Mouse (Mus musculus) hindbrain, embryonic 14.5 days (tissue): ENCODE results near the gene Clec11a. TPM values are rescaled to one million over a fixed set of nuclear protein-coding genes. Genes with fewer than 3 reads are reported as not detected.
A peak's percentile ranks its signal among the peaks of the same experiment; 100 is the strongest.
"Not testable (repeated sequence)": the region's sequence is repeated elsewhere in the genome, so short reads cannot be mapped to it uniquely, and the experiment has no call there.

Source experiments
- ATAC-seq: fragments of 200-750 bp; cut with Nextera tagmentation; 2 replicates; pipeline ENCODE4 v1.8.0; 2017; ENCODE audit warnings: moderate number of reproducible peaks, mild to moderate bottlenecking, moderate TSS enrichment, moderate library complexity; ENCODE audit not compliant: low FRiP score
- DNase-seq: peaks from one replicate; pipeline ENCODE4 v3.0.0-alpha.2; 2015; ENCODE audit warnings: low spot score
- H3K27ac ChIP-seq: fragments of 300-500 bp; sonication (generic); 2 replicates; pipeline ENCODE4 v1.5.1; 2014; ENCODE audit warnings: mild to moderate bottlenecking, moderate library complexity
- H3K27me3 ChIP-seq: fragments of 300-500 bp; sonication (generic); 2 replicates; pipeline ENCODE4 v1.6.1; 2014; ENCODE audit warnings: mild to moderate bottlenecking, low read length, mixed read lengths; ENCODE audit not compliant: control insufficient read depth, insufficient read depth
- H3K36me3 ChIP-seq: fragments of 300-500 bp; sonication (generic); replicated peaks from 2 replicates; pipeline ENCODE4 v1.6.1; 2014; ENCODE audit not compliant: control insufficient read depth, insufficient read depth
- H3K4me1 ChIP-seq: fragments of 300-500 bp; sonication (generic); replicated peaks from 2 replicates; pipeline ENCODE4 v1.6.1; 2014; ENCODE audit warnings: antibody characterized with exemption, low read length, mixed read lengths; ENCODE audit not compliant: control insufficient read depth, insufficient read depth
- H3K4me2 ChIP-seq: fragments of 300-500 bp; sonication (generic); replicated peaks from 2 replicates; pipeline ENCODE4 v1.6.1; 2014; ENCODE audit warnings: mild to moderate bottlenecking, moderate library complexity
- H3K4me3 ChIP-seq: fragments of 300-500 bp; sonication (generic); replicated peaks from 2 replicates; pipeline ENCODE4 v1.5.1; 2014; ENCODE audit warnings: mild to moderate bottlenecking, low read length
- H3K9ac ChIP-seq: fragments of 300-500 bp; sonication (generic); 2 replicates; pipeline ENCODE4 v1.6.1; 2014
- H3K9me3 ChIP-seq: fragments of 300-500 bp; sonication (generic); 2 replicates; pipeline ENCODE4 v1.6.1; 2016; ENCODE audit warnings: low read length; ENCODE audit not compliant: control insufficient read depth
- WGBS: fragments of 180-500 bp; shearing (Covaris S2); extraction: QIAGEN DNeasy Blood & Tissue Kit; methylation state at CpG from one replicate; pipeline ENCODE4 v1.1.7; 2014; 5-methylcytosine and 5-hydroxymethylcytosine counted together
- polyA plus RNA-seq: library from polyadenylated mRNA; unstranded; fragments of >200 nt; fragmentation: Nextera tagmentation; extraction: Ambion mirVana; gene quantifications from 2 replicates; pipeline ENCODE4 v1.2.1, GENCODE M21; 2014

Gene Clec11a
- polyA plus RNA-seq, 1 experiment from 2014 or later: 3.7 TPM

DNA sequence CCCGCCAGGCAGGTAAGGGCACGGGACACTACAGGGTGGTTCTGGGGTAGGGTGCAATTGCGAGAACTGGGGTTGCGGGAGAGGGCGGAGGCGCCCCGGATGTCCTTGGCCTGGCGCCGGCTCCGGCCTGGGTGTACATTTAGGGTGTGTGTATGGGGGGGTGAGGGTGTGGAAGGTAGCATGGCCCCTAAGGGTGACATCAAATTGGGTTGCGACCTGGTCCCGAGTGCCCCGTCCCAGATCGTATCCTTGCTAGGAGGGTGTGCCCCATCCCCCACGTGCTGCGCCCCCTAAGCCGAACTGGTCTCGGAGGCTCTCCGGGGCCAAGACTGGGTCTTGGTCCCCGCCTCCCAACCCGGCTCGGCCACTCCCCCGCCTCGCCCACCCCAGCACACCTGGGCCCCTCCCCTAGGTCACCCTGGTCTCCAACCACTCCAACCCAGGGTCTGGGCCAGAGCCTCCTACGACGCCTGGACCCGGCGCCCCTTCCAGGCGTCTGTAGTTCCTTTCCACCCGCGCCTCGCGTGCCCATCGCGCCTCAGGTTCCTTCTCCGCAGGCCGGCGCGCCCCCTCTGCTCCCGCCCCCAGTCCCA, 3.7 kb upstream of the Clec11a start:
- Histone ChIP-seq H3K27ac (peak overlapping the region; percentile 77), H3K36me3 (peaks cover 30% of the 10 kb centered on the region), H3K9me3 (no peaks in the 10 kb centered on the region), H3K4me2 (peak overlapping the region; percentile 90), H3K9ac (peak overlapping the region; percentile 88), H3K27me3 (no peaks in the 10 kb centered on the region), H3K4me3 (peak overlapping the region; percentile 64), H3K4me1 (peaks cover 11% of the 10 kb centered on the region; the same call in 1 of the 2 replicates)
- ATAC-seq: peak; percentile 28; the same call in 1 of the 2 replicates
- DNase-seq: no peak
- under 1% methylated on average over 34 of the region's 40 CpGs for WGBS

DNA sequence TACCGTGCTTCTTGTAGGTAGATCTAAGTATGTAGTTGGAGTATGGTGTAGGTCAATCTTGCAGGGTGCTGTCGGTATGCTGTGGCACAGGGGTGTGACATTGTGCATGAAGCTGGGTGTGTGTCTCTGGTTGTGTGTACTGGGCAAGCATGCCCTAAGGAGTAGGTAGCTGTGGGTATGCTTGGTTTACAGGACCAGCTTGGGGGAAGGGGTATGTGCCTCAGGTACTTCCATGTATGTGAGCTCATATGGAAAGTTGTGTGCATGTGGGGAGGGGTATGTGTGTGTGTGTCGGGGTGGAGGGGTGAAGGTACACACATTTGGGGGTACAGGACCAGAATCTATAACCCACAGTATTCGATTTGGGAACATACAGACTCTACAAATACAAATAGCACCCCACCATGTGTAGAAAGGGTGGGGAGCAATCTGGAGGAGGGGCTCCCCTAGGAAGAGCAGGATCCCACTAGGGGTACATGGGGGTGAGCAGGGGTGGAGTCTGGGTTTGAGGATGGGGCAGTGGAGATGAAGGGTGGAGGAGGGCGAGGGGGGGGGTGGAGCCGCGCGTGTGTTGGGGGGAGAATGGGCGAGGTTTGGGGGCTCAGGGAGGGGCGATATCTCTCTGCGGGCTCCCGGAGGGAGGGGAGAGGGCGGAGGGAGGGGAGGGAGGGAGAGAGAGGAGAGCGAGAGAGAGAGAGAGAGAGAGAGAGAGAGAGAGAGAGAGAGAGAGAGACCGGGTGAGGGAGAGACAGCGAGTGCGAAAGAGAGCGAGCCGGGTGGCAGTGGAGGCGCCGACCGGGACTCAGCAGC, 3.0 kb upstream of the Clec11a start, which contains the start of gene Shank1:
Shank1 (plus strand) TSS at position 779 of the 810 bp plus-strand sequence.
- Histone ChIP-seq H3K9ac (peak within 1 kb of the TSS; percentile 88), H3K36me3 (peaks cover 23% of the 10 kb centered on the region), H3K4me3 (peak within 1 kb of the TSS; percentile 64), H3K9me3 (no peaks in the 10 kb centered on the region), H3K27me3 (no peaks in the 10 kb centered on the region), H3K4me1 (peaks cover 11% of the 10 kb centered on the region; the same call in 1 of the 2 replicates), H3K4me2 (peak within 1 kb of the TSS; percentile 90), H3K27ac (peak within 1 kb of the TSS; percentile 77)
- ATAC-seq: no peak
- no peak for DNase-seq
- WGBS: 21% methylated on average over 14 of the region's 22 CpGs

DNA sequence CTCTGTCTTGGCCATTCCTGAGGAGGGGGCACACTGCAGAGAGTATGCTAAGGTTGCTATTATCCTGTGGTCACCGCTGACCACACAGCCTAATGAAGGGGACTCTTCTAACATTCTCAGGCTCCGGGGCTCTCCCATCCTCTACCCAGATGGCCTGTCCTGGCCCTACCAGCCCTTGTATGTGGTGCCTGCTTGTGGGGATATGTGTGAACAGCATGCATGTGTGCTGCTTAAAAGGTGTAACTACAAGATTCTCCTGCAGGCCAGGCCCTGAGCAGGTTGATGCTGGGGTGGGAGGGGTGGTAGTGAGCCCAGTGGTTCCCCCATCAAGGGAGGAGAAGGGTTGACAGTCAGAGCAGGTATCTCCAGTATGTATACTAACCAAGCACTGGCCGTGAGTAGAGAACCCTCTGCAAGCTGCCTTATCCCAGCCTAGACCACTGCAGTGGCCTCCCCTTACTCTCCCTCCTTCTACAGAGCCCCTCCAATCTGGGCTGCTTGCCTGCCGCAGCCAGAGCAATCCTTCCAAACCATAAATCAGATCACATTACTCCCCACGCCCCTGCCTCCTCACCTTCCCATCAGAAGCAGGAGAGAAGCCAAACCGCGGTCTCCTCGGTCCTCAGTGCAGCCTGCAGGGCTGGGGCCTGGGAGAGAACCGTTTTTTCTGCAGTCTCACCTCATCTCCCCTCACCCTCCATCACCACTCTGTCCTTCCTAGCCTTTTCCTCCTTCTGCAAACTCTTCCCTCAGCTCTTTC, 739 bp upstream of the Clec11a start:
- Histone ChIP-seq H3K4me3 (no peak overlapping the region), H3K4me2 (no peak overlapping the region), H3K4me1 (peaks cover 21% of the 10 kb centered on the region), H3K9ac (no peak overlapping the region), H3K9me3 (no peaks in the 10 kb centered on the region), H3K27me3 (no peaks in the 10 kb centered on the region), H3K36me3 (0 out of 2 replicates have a peak, but pooled peaks cover under 1% of the 10 kb centered on the region), H3K27ac (no peak overlapping the region)
- WGBS: 62% methylated on average over 9 of the region's 9 CpGs
- no peak for DNase-seq
- no peak for ATAC-seq

DNA sequence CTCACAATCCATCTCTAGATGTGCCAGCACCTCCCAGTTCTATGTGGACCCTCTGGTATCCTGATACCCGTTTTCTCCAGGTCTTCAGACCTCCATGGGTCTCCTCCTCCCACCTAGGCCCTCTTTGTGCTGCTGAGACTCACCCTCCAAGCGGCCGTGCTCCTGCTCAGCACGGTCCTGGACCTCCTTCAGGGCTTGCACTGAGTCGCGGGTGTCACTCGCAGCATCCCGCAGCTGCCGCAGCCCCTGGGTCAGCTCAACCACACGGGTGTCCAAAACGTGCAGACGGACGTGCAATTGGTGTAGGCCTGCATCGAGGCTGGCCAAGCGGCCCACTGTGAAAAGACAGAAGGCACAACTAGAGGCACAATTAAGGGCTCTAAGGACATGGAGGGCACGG, 1.0 kb downstream of the Clec11a start:
- ATAC-seq (no peak), DNase-seq (no peak)
- Histone ChIP-seq H3K27me3 (no peaks in the 10 kb centered on the region), H3K36me3 (no peaks in the 10 kb centered on the region), H3K9me3 (no peaks in the 10 kb centered on the region), H3K4me2 (peak overlapping the region; percentile 74), H3K9ac (no peak overlapping the region), H3K27ac (peak overlapping the region; percentile 95; the same call in 1 of the 2 replicates), H3K4me3 (peak overlapping the region; percentile 66), H3K4me1 (peaks cover 10% of the 10 kb centered on the region)
- WGBS: 6% methylated on average over 16 of the region's 16 CpGs

DNA sequence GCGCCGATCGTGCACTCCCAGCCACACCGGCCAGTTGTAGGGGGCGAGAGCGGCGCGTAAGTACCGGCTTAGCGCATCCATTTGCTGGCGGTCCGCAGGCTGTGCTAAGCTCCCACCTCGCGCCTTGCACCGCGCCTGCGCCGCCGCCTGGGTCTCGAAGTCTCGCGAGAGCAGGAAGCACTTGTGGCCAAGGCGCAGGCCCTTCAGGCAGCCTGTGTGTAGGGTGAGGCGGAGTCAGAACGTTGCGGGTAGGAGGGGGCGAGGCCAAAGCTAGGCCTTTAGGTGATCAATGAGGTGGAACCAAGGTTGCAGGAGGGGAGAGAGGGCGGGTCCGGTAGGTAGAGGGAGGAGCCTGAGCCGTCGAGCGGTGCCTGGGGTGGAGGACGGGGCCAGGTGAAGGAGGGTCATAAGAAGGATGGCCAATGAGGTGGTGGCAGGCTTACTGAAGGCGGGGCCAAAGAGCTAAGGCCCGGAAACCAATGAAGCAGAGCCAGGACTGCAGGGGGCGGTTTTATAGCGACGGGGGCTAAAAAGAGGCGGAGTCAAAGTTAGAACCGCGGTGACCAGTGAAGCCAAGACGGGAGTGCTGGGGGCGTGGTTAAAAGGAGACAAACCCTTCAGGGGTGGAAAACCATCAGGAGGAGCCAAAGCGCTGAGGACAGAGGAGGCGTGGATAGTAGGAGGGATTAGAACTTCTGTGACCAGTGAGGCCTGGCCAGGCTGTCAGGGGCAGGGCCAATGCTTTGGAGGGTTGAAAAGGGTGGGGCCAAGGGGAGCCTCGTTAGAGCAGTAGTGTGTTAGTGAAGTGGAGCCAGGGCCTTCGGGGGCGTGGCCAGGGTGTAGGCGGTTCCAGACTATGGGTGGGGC, 1.7 kb downstream of the Clec11a start:
- Histone ChIP-seq H3K4me1 (peaks cover 10% of the 10 kb centered on the region), H3K36me3 (no peaks in the 10 kb centered on the region), H3K27me3 (no peaks in the 10 kb centered on the region), H3K27ac (peak overlapping the region; percentile 95), H3K4me3 (peak overlapping the region; percentile 66), H3K4me2 (peak overlapping the region; percentile 74), H3K9ac (peak overlapping the region; percentile 93), H3K9me3 (no peaks in the 10 kb centered on the region)
- WGBS: under 1% methylated on average over 49 of the region's 49 CpGs
- ATAC-seq (peak; percentile 94), DNase-seq (peak; percentile 94)

DNA sequence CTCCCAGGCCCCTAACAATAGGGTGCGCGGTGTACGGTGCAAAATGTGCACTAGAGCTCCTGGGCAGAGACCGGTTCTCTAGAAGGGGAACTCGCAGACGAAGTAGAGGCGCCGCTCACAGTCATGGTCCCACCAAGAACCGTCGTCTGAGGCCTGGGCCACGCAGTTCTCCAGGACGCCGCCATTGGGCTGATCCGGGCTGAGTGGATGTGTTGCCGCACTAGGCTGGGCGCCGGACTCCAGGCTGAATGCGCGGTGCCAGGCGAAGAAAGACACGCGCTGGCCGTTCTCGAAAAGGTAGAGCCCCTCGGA, 2.3 kb downstream of the Clec11a start:
- H3K9me3 ChIP-seq: no peaks in the 10 kb centered on the region
- peak overlapping the region; percentile 93 for H3K9ac ChIP-seq
- peaks cover 10% of the 10 kb centered on the region for H3K4me1 ChIP-seq
- WGBS: under 1% methylated on average over 25 of the region's 25 CpGs
- H3K27me3 ChIP-seq: no peaks in the 10 kb centered on the region
- peak overlapping the region; percentile 74 for H3K4me2 ChIP-seq
- H3K4me3 ChIP-seq: peak overlapping the region; percentile 66
- DNase-seq (no peak), ATAC-seq (peak; percentile 29)
- H3K36me3 ChIP-seq: no peaks in the 10 kb centered on the region
- H3K27ac ChIP-seq: peak overlapping the region; percentile 95

DNA sequence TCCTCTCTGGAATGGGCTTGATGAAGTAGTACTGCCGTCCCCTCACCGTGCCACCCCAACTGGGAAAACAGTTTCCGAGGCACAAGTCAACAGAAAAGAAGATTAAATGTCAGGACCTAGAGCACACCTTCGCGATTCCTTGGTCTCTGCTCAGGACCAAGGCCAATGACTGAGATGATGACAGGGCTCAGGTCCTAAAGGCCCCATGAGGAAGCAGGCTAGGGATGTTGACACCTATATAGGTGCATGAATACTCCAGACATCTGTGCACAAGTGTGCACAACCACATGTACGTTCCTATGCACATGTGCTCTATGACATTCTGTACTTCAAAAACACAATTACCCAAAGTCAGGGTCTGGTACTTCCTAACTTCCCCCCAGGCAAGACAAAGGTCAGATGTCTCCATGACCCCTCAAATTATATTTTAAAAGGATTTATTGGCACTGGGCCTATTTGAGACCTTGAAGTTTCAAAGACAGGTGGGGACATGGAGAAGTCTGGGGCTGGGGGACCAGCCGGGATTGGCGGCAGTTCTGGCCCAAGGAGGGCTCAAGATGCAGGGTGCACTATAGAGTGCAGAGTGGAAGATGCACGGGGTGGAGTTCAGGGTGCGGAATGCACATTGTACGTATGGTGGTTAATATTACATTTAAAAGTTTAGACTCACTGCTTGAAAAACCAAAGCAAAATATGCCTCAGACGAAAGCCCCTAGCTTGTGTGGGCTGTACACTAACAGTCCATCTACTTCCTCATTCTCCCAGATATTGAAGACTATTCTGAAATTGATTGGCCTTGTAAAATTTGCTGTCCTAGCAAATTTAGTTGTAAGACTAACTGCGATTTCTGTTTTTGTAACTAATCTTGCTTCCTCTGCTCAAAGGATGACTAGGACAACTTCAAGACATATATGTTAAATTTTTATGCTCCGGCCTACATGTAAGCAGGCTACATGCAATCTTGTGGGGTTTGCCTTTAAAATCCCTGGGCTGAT, 3.1 kb downstream of the Clec11a start:
- Histone ChIP-seq H3K27me3 (no peaks in the 10 kb centered on the region), H3K4me2 (peak overlapping the region; percentile 74), H3K9ac (peak overlapping the region; percentile 93), H3K27ac (peak overlapping the region; percentile 95), H3K4me3 (peak overlapping the region; percentile 66), H3K9me3 (no peaks in the 10 kb centered on the region), H3K36me3 (no peaks in the 10 kb centered on the region), H3K4me1 (peaks cover 10% of the 10 kb centered on the region)
- DNase-seq (no peak), ATAC-seq (no peak)
- 87% methylated on average over 14 of the region's 14 CpGs for WGBS

DNA sequence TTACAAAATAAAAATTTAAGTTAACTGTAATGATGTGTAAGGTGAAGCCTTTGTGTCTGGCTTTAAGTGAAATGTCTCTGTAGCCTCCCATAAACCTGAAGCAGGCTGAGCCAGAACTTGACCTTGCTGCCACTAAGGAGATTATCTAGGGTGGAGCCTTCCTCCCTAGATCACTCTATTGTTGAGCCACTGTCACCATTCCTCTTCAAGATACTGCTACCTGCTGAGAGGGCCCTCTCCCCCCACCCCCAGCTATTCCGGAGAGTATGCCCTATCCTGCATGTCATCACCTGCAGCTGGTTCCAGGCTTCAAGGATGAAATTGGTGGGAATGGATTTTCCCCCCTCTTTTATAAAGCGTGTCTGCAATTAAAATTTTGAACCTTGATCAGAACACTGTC, 9.2 kb downstream of the Clec11a start:
- ATAC-seq, H3K4me2 ChIP-seq, H3K27me3 ChIP-seq, H3K27ac ChIP-seq, DNase-seq, H3K4me3 ChIP-seq, H3K36me3 ChIP-seq, H3K4me1 ChIP-seq, H3K9ac ChIP-seq, H3K9me3 ChIP-seq: not testable (repeated sequence)
- 83% methylated on average over 2 of the region's 2 CpGs for whole genome bisulfite sequencing
